8 mouse cellular contexts compared by ENCODE assay signal in the genomic region with DNA sequence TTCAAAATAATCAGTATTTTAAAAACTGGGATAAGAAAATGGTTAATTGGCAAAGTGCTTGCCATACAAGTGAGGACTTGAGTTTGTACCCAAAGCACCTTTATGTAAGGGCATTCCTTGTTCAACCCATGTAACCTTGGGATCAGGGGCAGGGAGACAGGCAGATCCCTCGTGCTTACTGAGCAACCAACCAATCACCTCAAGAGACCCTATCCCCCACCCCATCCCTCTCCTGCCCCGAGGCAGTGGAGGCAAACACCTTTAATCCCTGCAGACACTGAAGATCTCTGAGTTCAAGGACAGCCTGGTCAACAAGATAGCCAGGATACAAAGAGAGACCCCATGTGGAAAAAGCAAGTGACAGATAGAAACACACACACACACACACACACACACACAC. TPM values are rescaled to one million over a fixed set of nuclear protein-coding genes. Genes with fewer than 3 reads are reported as not detected.
DNase-seq lines count a peak whose midpoint lies in the region; ATAC-seq and TF ChIP-seq lines count a peak whose summit lies in the region.

No protein-coding gene starts in this region.

- no peak overlapping the region for H3K9ac ChIP-seq in limb, embryonic 15.5 days
- H3K9ac ChIP-seq in stomach, postnatal 0 days (ENCODE audit: low read length) = no peak overlapping the region

- TF ChIP-seq POLR2A in cerebellum, adult 2 months (IDR thresholded peaks at IDR 0.05; ENCODE audit: borderline replicate concordance, insufficient read depth, low read length) = no peak
- no peak for TF ChIP-seq POLR2A in testis, adult 2 months (IDR thresholded peaks at IDR 0.05; ENCODE audit: control insufficient read depth, low read depth, low read length)

- H3K4me2 ChIP-seq in limb, embryonic 15.5 days = peak overlapping the region; percentile 88
- peak overlapping the region; percentile 88 for H3K4me2 ChIP-seq in stomach, postnatal 0 days (replicated peaks; ENCODE audit: low read depth)

- H3K4me3 ChIP-seq in cerebellum, adult 2 months (replicated peaks; ENCODE audit: insufficient read depth, low read depth, low read length) = peak overlapping the region; percentile 96
- H3K4me3 ChIP-seq in testis, adult 2 months (ENCODE audit: control insufficient read depth, low read depth, low read length) = peak overlapping the region; percentile 95
- peak overlapping the region; percentile 87 for H3K4me3 ChIP-seq in limb, embryonic 15.5 days
- H3K4me3 ChIP-seq in stomach, postnatal 0 days (ENCODE audit: low read depth, low read length) = no peak overlapping the region
- H3K4me3 ChIP-seq in layer of hippocampus, adult 2 months = no peak overlapping the region

- H3K4me1 ChIP-seq in cerebellum, adult 2 months (ENCODE audit: control insufficient read depth, insufficient read depth, low read length) = peaks cover 6% of the 10 kb centered on the region
- peaks cover 6% of the 10 kb centered on the region for H3K4me1 ChIP-seq in testis, adult 2 months (ENCODE audit: control insufficient read depth, insufficient read depth, low read length)
- peaks cover 13% of the 10 kb centered on the region for H3K4me1 ChIP-seq in limb, embryonic 15.5 days
- no peaks in the 10 kb centered on the region for H3K4me1 ChIP-seq in stomach, postnatal 0 days (replicated peaks; ENCODE audit: control insufficient read depth, insufficient read depth)

- H3K9me3 ChIP-seq in limb, embryonic 15.5 days = no peaks in the 10 kb centered on the region; the same call in 1 of the 2 replicates
- H3K9me3 ChIP-seq in stomach, postnatal 0 days (ENCODE audit: control insufficient read depth, low read length) = no peaks in the 10 kb centered on the region

- TF ChIP-seq EP300 in stomach, postnatal 0 days (optimal IDR thresholded peaks at IDR 0.05) = no peak

- H3K36me3 ChIP-seq in testis, adult 2 months (ENCODE audit: control insufficient read depth, insufficient read depth, low read length) = no peaks in the 10 kb centered on the region
- H3K36me3 ChIP-seq in limb, embryonic 15.5 days = peaks cover 14% of the 10 kb centered on the region
- H3K36me3 ChIP-seq in stomach, postnatal 0 days (ENCODE audit: control insufficient read depth, insufficient read depth, low read length) = 0 out of 2 replicates have a peak, but pooled peaks cover 3% of the 10 kb centered on the region

- no peak for ATAC-seq in limb, embryonic 15.5 days (ENCODE audit: insufficient number of reproducible peaks, low FRiP score, low TSS enrichment, low read depth)
- ATAC-seq in stomach, postnatal 0 days (ENCODE audit: low FRiP score, low TSS enrichment) = no peak

- no peaks in the 10 kb centered on the region for H3K27me3 ChIP-seq in cerebellum, adult 2 months (ENCODE audit: control insufficient read depth, insufficient read depth, low read length)
- no peaks in the 10 kb centered on the region for H3K27me3 ChIP-seq in testis, adult 2 months (ENCODE audit: control insufficient read depth, insufficient read depth, low read length)
- no peaks in the 10 kb centered on the region for H3K27me3 ChIP-seq in limb, embryonic 15.5 days
- H3K27me3 ChIP-seq in stomach, postnatal 0 days (ENCODE audit: control insufficient read depth, insufficient read depth, low read length) = no peaks in the 10 kb centered on the region

- H3K27ac ChIP-seq in cerebellum, adult 2 months (ENCODE audit: insufficient read depth, low read length) = no peak overlapping the region
- no peak overlapping the region for H3K27ac ChIP-seq in testis, adult 2 months (ENCODE audit: control insufficient read depth, insufficient read depth, low read depth, low read length)
- no peak overlapping the region for H3K27ac ChIP-seq in limb, embryonic 15.5 days
- H3K27ac ChIP-seq in stomach, postnatal 0 days (replicated peaks) = no peak overlapping the region
- no peak overlapping the region for H3K27ac ChIP-seq in layer of hippocampus, adult 2 months

- TF ChIP-seq CTCF in cerebellum, adult 2 months (IDR thresholded peaks at IDR 0.05; ENCODE audit: borderline replicate concordance, insufficient read depth, low read depth, low read length) = no peak
- TF ChIP-seq CTCF in testis, adult 2 months (IDR thresholded peaks at IDR 0.05; ENCODE audit: control insufficient read depth, insufficient read depth, insufficient replicate concordance, low read depth, low read length) = no peak
- no peak for TF ChIP-seq CTCF in stomach, postnatal 0 days (IDR thresholded peaks at IDR 0.05; ENCODE audit: low read depth)
- no peak for TF ChIP-seq CTCF in layer of hippocampus, adult 2 months (conservative IDR thresholded peaks at IDR 0.05)

- WGBS in cerebellum, adult 2 months = 46% methylated on average over 2 of the region's 2 CpGs
- 58% methylated on average over 2 of the region's 2 CpGs for WGBS in limb, embryonic 15.5 days
- WGBS in stomach, postnatal 0 days = 50% methylated on average over 2 of the region's 2 CpGs

- peak in 1 of 2 experiments; percentile 8 for DNase-seq in cerebellum, adult 2 months
- DNase-seq in cerebellum, adult 18-20 months = no peak
- no peak for DNase-seq in testis, postnatal 10 days (ENCODE audit: low spot score)
- no peak for DNase-seq in stomach, postnatal 0 days (ENCODE audit: low spot score)
- no peak for DNase-seq in layer of hippocampus, adult 2 months (ENCODE audit: low spot score in 2 of 2)
- no peak for DNase-seq in yolk sac, embryonic 10.5 days (ENCODE audit: low spot score)

RNA-seq across cellular contexts. Expression of gene L2hgdh, which starts 1.3 kb away (rescaled TPM):
- 11.9 and 12.9 TPM in 2 replicates for polyA plus RNA-seq in cerebellum, adult 2 months (2012; rRNA removed)
- polyA plus RNA-seq in testis, adult 2 months (2012; rRNA removed) = 8.1 and 9.4 TPM in 2 replicates
- 18.0 and 22.7 TPM in 2 replicates for polyA plus RNA-seq in limb, embryonic 15.5 days (2015; fragmentation: Nextera tagmentation; extraction: Ambion mirVana)
- polyA plus RNA-seq in stomach, postnatal 0 days (2015; fragmentation: Nextera tagmentation; extraction: Ambion mirVana) = 11.5 and 12.3 TPM in 2 replicates
- total RNA-seq in layer of hippocampus, adult 2 months (2021) = 10 to 100 TPM; 14.9 to 17.9 TPM

RNA-seq across cellular contexts. Expression of gene Atp5s, which starts 1.4 kb away (rescaled TPM):
- 33.3 and 33.8 TPM in 2 replicates for polyA plus RNA-seq in cerebellum, adult 2 months (2012; rRNA removed)
- 70.7 and 93.4 TPM in 2 replicates for polyA plus RNA-seq in testis, adult 2 months (2012; rRNA removed)
- polyA plus RNA-seq in limb, embryonic 15.5 days (2015; fragmentation: Nextera tagmentation; extraction: Ambion mirVana) = 28.3 and 28.8 TPM in 2 replicates
- polyA plus RNA-seq in stomach, postnatal 0 days (2015; fragmentation: Nextera tagmentation; extraction: Ambion mirVana) = 20.5 and 20.6 TPM in 2 replicates
- 10 to 100 TPM; 30.0 to 33.3 TPM for total RNA-seq in layer of hippocampus, adult 2 months (2021)

RNA-seq across cellular contexts. Expression of gene Sos2, which starts 41.7 kb away (rescaled TPM):
- 50.3 and 56.4 TPM in 2 replicates for polyA plus RNA-seq in cerebellum, adult 2 months (2012; rRNA removed)
- 6.8 and 7.6 TPM in 2 replicates for polyA plus RNA-seq in testis, adult 2 months (2012; rRNA removed)
- polyA plus RNA-seq in limb, embryonic 15.5 days (2015; fragmentation: Nextera tagmentation; extraction: Ambion mirVana) = 8.3 and 10.1 TPM in 2 replicates
- polyA plus RNA-seq in stomach, postnatal 0 days (2015; fragmentation: Nextera tagmentation; extraction: Ambion mirVana) = 5.4 and 6.0 TPM in 2 replicates
- total RNA-seq in layer of hippocampus, adult 2 months (2021) = 10 to 100 TPM; 31.5 to 37.3 TPM

Comparison
In these comparisons a context has a peak if more than half of its experiments do, and no peak if none do; other contexts are left out.
1. H3K4me3 ChIP-seq: peak in cerebellum, adult 2 months (single experiment), testis, adult 2 months (single experiment) and limb, embryonic 15.5 days (single experiment); none in stomach, postnatal 0 days (single experiment) and layer of hippocampus, adult 2 months (single experiment).